Mouse (Mus musculus) ES-E14 (cell line): Measurements from ENCODE around the gene Zfp628. TPM values are rescaled to one million over a fixed set of nuclear protein-coding genes. Genes with fewer than 3 reads are reported as not detected.
"Not testable (repeated sequence)": the region's sequence is repeated elsewhere in the genome, so short reads cannot be mapped to it uniquely, and the experiment has no call there.

Experiments
- DNase-seq: peaks from one replicate; pipeline ENCODE4 v3.0.0-alpha.2; 2013; ENCODE audit warnings: low read depth, low spot score
- H3K27ac ChIP-seq: 2 replicates; pipeline ENCODE4 v1.5.1; 2012; ENCODE audit warnings: low read depth, mild to moderate bottlenecking, low read length, moderate library complexity, mixed read lengths; ENCODE audit not compliant: poor library complexity, insufficient read depth, severe bottlenecking
- H3K36me3 ChIP-seq: 2 replicates; pipeline ENCODE4 v1.6.1; 2012; ENCODE audit warnings: mild to moderate bottlenecking, low read length, moderate library complexity, mixed read lengths; ENCODE audit not compliant: control insufficient read depth, poor library complexity, insufficient read depth, severe bottlenecking
- H3K4me1 ChIP-seq, 2 experiments: fragments of 150-350 bp in 1 of 2; sonication (generic) in 1 of 2; 2 replicates each; pipeline ENCODE4 v1.6.1; 2012; ENCODE audit warnings: low read length in 2 of 2, mild to moderate bottlenecking in 1 of 2, mixed read lengths in 1 of 2; ENCODE audit not compliant: control insufficient read depth in 2 of 2, insufficient read depth in 2 of 2, poor library complexity in 1 of 2
- H3K4me3 ChIP-seq, 2 experiments: fragments of 150-350 bp in 1 of 2; sonication (generic) in 1 of 2; 2 replicates each; pipeline ENCODE4 v1.5.1; 2012; ENCODE audit warnings: low read length in 2 of 2, low read depth in 1 of 2, mild to moderate bottlenecking in 1 of 2, mixed read lengths in 1 of 2; ENCODE audit not compliant: insufficient read depth in 1 of 2, poor library complexity in 1 of 2, severe bottlenecking in 1 of 2
- H3K9ac ChIP-seq: 2 replicates; pipeline ENCODE4 v1.6.1; 2012; ENCODE audit warnings: low read depth, mild to moderate bottlenecking, low read length, mixed read lengths; ENCODE audit not compliant: poor library complexity, insufficient read depth, severe bottlenecking
- H3K9me3 ChIP-seq: fragments of 150-350 bp; sonication (generic); 2 replicates; pipeline ENCODE4 v1.6.1; 2012; ENCODE audit warnings: low read depth, mild to moderate bottlenecking, low read length; ENCODE audit not compliant: control insufficient read depth, insufficient read depth
- CHD2 ChIP-seq: IDR thresholded peaks from 2 replicates; pipeline ENCODE4 v1.6.1; 2014; ENCODE audit warnings: mild to moderate bottlenecking, low read depth, low read length, inconsistent platforms
- HCFC1 ChIP-seq: IDR thresholded peaks from 2 replicates; pipeline ENCODE4 v1.6.1; 2012; ENCODE audit warnings: low read length, inconsistent platforms, borderline replicate concordance; ENCODE audit not compliant: insufficient read depth
- MAFK ChIP-seq: IDR thresholded peaks from 2 replicates; pipeline ENCODE4 v1.6.1; 2014; ENCODE audit warnings: mild to moderate bottlenecking, low read depth, low read length, inconsistent platforms; ENCODE audit not compliant: insufficient read depth
- ZC3H11A ChIP-seq: IDR thresholded peaks from 2 replicates; pipeline ENCODE4 v1.6.1; 2012; ENCODE audit warnings: low read depth, mild to moderate bottlenecking, inconsistent platforms, low read length, borderline replicate concordance
- ZNF384 ChIP-seq: IDR thresholded peaks from 2 replicates; pipeline ENCODE4 v1.6.1; 2012; ENCODE audit warnings: low read depth, low read length, inconsistent platforms
- in situ Hi-C, 2 experiments: fragments of 600-800 bp; cut with MboI; formaldehyde crosslinking; loops; one replicate each; pipeline ENCODE4 v1.15.1; 2025; ENCODE audit warnings: low sequenced_read_pairs in 2 of 2, inconsistent platforms in 1 of 2; ENCODE audit not compliant: unreplicated experiment in 2 of 2
- total RNA-seq: library from RNA; depleted of rRNA; stranded (reverse); fragments of 300-350 nt; gene quantifications from 2 replicates; pipeline ENCODE4 v1.2.3, GENCODE M21; 2012

Zfp628 gene
- total RNA-seq, 1 experiment, result 4.0 TPM

DNA sequence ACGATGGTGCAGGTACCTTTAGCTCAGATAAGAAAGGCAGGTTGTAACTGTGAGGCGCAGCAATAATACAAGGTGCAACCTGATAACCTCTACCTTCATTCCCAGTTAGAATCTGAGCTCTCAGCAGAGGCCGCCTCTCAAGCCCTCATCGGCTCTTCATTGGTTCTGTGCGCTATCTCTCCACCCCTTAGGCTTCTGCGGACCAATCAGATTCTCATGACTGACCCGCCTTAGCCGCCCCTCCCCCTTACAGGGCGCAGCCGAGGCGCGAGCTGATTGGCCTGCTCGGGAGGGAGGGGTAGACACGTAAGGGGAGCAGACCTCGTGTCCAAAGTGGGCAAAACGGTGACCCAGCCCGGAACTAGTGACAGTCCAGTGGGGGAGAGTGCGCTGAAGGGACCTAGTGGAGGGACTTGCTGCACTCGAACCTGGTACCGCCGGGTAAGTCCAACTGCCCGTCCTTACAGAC lies 38.2 kb upstream of the Zfp628 start, which contains the start of gene Isoc2a:
Gene Isoc2a (plus strand): TSS at position 401 of the 469 bp plus-strand sequence.
- no peaks in the 10 kb centered on the region for H3K36me3 ChIP-seq
- H3K27ac ChIP-seq, result no peak within 1 kb of the TSS; the same call in 1 of the 2 replicates
- peak within 1 kb of the TSS; percentile 72 to 85 for H3K4me3 ChIP-seq
- peak within 1 kb of the TSS; percentile 63 for H3K9ac ChIP-seq
- peak; percentile 84 for TF ChIP-seq CHD2
- no peak for TF ChIP-seq MAFK
- no peak for TF ChIP-seq ZNF384
- TF ChIP-seq HCFC1, result no peak
- no peak for TF ChIP-seq ZC3H11A
- in situ Hi-C loops, result no loop called here
- H3K4me1 ChIP-seq, result peaks cover 0 to 5% of the 10 kb centered on the region in 2 experiments; a peak in 1 of 4 replicates
- no peaks in the 10 kb centered on the region for H3K9me3 ChIP-seq
- peak; percentile 96 for DNase-seq

DNA sequence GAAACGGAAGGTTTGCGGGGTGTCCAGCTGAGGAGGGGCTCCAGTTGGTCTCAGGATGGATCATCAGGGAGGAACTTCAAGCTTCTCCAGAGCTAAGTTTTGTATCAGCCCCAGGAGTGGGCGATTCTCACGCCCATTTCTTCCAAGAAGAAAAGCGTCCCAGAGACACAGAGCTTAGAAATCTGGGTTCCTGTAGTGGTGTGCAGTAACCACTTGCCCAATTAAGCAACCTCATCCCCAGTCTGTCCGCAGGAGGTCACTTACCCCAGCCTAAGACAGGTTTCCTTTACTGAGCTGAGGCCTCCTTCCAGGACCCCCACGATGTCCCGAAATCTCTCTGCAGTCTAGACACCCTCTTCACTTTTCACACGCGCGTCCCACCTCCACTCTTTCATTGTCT lies 37.8 kb upstream of the Zfp628 start:
- in situ Hi-C loops, result no loop called here
- no peak overlapping the region; the same call in 1 of the 2 replicates for H3K27ac ChIP-seq
- DNase-seq, result no peak
- no peak for TF ChIP-seq HCFC1
- TF ChIP-seq CHD2, result no peak
- no peak for TF ChIP-seq MAFK
- TF ChIP-seq ZC3H11A, result no peak
- no peak for TF ChIP-seq ZNF384
- H3K36me3 ChIP-seq, result no peaks in the 10 kb centered on the region
- peak overlapping the region; percentile 63 for H3K9ac ChIP-seq
- peaks cover 0 to 5% of the 10 kb centered on the region in 2 experiments; a peak in 1 of 4 replicates for H3K4me1 ChIP-seq
- H3K9me3 ChIP-seq, result no peaks in the 10 kb centered on the region
- peak overlapping the region; percentile 72 to 85 for H3K4me3 ChIP-seq

DNA sequence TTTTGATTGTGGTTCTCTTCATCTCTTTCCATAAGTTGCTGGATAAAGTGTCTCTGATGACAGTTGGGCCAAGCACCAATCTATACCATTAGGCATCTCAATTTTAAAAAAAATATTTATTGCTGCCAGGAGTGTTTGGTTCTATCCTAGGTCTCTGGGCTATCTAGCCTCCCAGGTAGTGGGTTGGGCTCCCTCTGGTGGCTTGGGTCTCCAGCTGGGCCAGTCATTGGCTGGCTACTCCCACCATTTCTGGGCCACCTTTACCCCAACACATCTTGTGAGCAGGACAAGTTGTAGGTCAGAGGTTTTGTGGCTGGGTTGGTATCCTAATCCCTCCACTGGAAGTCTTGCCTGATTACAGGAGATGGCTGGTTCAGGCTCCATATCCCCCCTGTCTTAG lies 36.8 kb upstream of the Zfp628 start:
- TF ChIP-seq HCFC1, result no peak
- no peak for TF ChIP-seq CHD2
- TF ChIP-seq MAFK, result no peak
- TF ChIP-seq ZC3H11A, result no peak
- no peak for TF ChIP-seq ZNF384
- in situ Hi-C loops, result no loop called here
- Histone ChIP-seq H3K4me1 (peaks cover 0 to 5% of the 10 kb centered on the region in 2 experiments; a peak in 1 of 4 replicates), H3K36me3 (no peaks in the 10 kb centered on the region), H3K9me3 (no peaks in the 10 kb centered on the region), H3K9ac (no peak overlapping the region), H3K27ac (no peak overlapping the region), H3K4me3 (peak overlapping the region in 1 of 2 experiments; percentile 85; a peak in 2 of 4 replicates)
- DNase-seq, result no peak

DNA sequence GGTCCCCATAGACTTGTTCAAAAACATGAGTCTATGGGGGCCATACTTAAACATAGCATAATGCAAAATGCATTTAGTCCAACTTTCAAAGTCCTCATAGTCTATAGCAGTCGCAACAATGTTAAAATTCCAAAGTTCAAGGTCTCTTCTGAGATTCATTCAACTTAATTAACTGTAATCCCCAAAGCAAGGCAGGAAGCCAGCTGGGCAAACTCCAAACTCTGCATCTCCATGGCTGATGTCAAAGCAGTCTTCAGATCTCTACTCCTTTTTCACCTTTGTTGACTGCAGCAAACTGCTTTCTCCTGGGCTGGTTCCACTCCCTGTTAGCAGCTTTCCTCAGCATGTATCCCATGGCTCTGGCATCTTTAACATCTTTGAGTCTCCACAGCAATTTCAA lies 36.0 kb upstream of the Zfp628 start:
- H3K9me3 ChIP-seq, H3K27ac ChIP-seq, H3K9ac ChIP-seq, in situ Hi-C loops, DNase-seq, H3K36me3 ChIP-seq, H3K4me1 ChIP-seq, H3K4me3 ChIP-seq: not testable (repeated sequence)

DNA sequence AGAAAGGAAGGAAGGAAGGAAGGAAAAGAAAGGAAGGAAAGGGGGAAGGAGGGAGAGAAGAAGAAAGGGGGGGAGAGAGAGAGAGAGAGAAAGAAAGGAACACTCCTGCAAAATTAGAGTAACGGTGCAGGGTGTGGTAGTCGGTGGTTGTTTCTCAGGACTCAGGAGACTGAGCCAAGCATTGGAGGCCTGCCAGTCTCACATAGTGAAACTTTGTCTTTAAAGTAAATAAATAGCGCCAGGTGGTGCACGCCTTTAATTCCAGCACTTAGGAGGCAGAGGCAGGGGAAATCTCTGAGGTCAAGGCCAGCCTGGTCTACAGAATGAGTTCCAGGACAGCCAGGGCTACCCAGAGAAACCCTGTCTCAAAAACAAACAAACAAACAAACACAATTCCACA lies 28.3 kb upstream of the Zfp628 start:
- in situ Hi-C loops, result no loop called here
- peaks cover 0 to 6% of the 10 kb centered on the region in 2 experiments; a peak in 1 of 4 replicates for H3K4me1 ChIP-seq

More for the DNA sequence above, 28.3 kb upstream of the Zfp628 start:
- no peaks in the 10 kb centered on the region for H3K9me3 ChIP-seq
- H3K27ac ChIP-seq, result no peak overlapping the region
- H3K36me3 ChIP-seq, result no peaks in the 10 kb centered on the region; the same call in 1 of the 2 replicates
- TF ChIP-seq MAFK (no peak), ZC3H11A (no peak), CHD2 (no peak), HCFC1 (no peak), ZNF384 (no peak)
- no peak overlapping the region for H3K9ac ChIP-seq
- H3K4me3 ChIP-seq, result no peak overlapping the region
- no peak for DNase-seq
